Mouse (Mus musculus) ZHBTc4 (cell line): ENCODE results near the gene Rbpms2.
A peak's percentile ranks its signal among the peaks of the same experiment; 100 is the strongest.
"Not testable (repeated sequence)": the region's sequence is repeated elsewhere in the genome, so short reads cannot be mapped to it uniquely, and the experiment has no call there.

Experiments
- DNase-seq: peaks from one replicate; pipeline ENCODE4 v3.0.0-alpha.2; 2011; ENCODE audit warnings: low read depth, low spot score

Rbpms2 gene

GRCm38 (mm10) chr9:65619311-65619710 lies 10.1 kb upstream of the Rbpms2 start:
- DNase-seq, result peak; percentile 82

GRCm38 (mm10) chr9:65621196-65621595 lies 8.3 kb upstream of the Rbpms2 start:
- no peak for DNase-seq

- no peak for DNase-seq
These were observed 7.8 kb upstream of the Rbpms2 start for GRCm38 (mm10) chr9:65621666-65622065.

GRCm38 (mm10) chr9:65622826-65623225 lies 6.6 kb upstream of the Rbpms2 start:
- no peak for DNase-seq

GRCm38 (mm10) chr9:65624266-65624665 lies 5.2 kb upstream of the Rbpms2 start:
- DNase-seq, result no peak

GRCm38 (mm10) chr9:65629767-65630630 lies 551 bp downstream of the Rbpms2 start:
- peak; percentile 86 for DNase-seq

GRCm38 (mm10) chr9:65630631-65631353 lies 1.3 kb downstream of the Rbpms2 start:
- peak; percentile 54 for DNase-seq

- DNase-seq, result no peak
These were observed 2.0 kb downstream of the Rbpms2 start for GRCm38 (mm10) chr9:65631354-65632021.

GRCm38 (mm10) chr9:65635766-65636165 lies 6.3 kb downstream of the Rbpms2 start:
- peak; percentile 66 for DNase-seq

GRCm38 (mm10) chr9:65636926-65637325 lies 7.5 kb downstream of the Rbpms2 start:
- DNase-seq, result no peak

- no peak for DNase-seq
These were observed 9.6 kb downstream of the Rbpms2 start for GRCm38 (mm10) chr9:65639065-65639464.

GRCm38 (mm10) chr9:65640838-65641410 lies 11.5 kb downstream of the Rbpms2 start:
- DNase-seq, result peak; percentile 97

GRCm38 (mm10) chr9:65641446-65642052 lies 12.1 kb downstream of the Rbpms2 start:
- peak; percentile 69 for DNase-seq

- DNase-seq, result no peak
These were observed 13.1 kb downstream of the Rbpms2 start for GRCm38 (mm10) chr9:65642546-65642945.

- no peak for DNase-seq
These were observed 15.5 kb downstream of the Rbpms2 start for GRCm38 (mm10) chr9:65644960-65645359.

- DNase-seq, result no peak
These were observed 16.5 kb downstream of the Rbpms2 start for GRCm38 (mm10) chr9:65645984-65646383.

GRCm38 (mm10) chr9:65646782-65647181 lies 17.3 kb downstream of the Rbpms2 start:
- DNase-seq, result no peak

- DNase-seq, result no peak
These were observed 19.3 kb downstream of the Rbpms2 start for GRCm38 (mm10) chr9:65648730-65649129.

- no peak for DNase-seq
These were observed 20.5 kb downstream of the Rbpms2 start for GRCm38 (mm10) chr9:65649997-65650396.

GRCm38 (mm10) chr9:65651957-65652356 lies 22.5 kb downstream of the Rbpms2 start:
- not testable (repeated sequence) for DNase-seq

GRCm38 (mm10) chr9:65653741-65654140 lies 24.3 kb downstream of the Rbpms2 start:
- no peak for DNase-seq
